Mouse (Mus musculus) lung, adult 2 months (tissue): ENCODE measurements around the gene Rgs1.

Source experiments
- CTCF ChIP-seq: fragments of 200-500 bp; IDR thresholded peaks from 2 replicates; pipeline ENCODE4 v1.5.1; 2011; ENCODE audit warnings: mild to moderate bottlenecking, low read length, control low read depth; ENCODE audit not compliant: insufficient read depth
- POLR2A ChIP-seq: fragments of 200-500 bp; IDR thresholded peaks from 2 replicates; pipeline ENCODE4 v1.6.1; 2011; ENCODE audit warnings: low read depth, mild to moderate bottlenecking, control low read depth, low read length, borderline replicate concordance; ENCODE audit errors: extremely low read depth

GRCm38 (mm10) chr1:144206281-144207061 lies 42.6 kb downstream of the Rgs1 start:
- no peak for TF ChIP-seq CTCF
- no peak for TF ChIP-seq POLR2A
